Mouse (Mus musculus) B cell, adult 2 months (primary cell): Measurements from ENCODE around the gene Slc22a22.

Source experiments
- DNase-seq, 2 experiments: peaks; one replicate each; pipeline ENCODE4 v3.0.0; 2022

The Slc22a22 gene

DNA sequence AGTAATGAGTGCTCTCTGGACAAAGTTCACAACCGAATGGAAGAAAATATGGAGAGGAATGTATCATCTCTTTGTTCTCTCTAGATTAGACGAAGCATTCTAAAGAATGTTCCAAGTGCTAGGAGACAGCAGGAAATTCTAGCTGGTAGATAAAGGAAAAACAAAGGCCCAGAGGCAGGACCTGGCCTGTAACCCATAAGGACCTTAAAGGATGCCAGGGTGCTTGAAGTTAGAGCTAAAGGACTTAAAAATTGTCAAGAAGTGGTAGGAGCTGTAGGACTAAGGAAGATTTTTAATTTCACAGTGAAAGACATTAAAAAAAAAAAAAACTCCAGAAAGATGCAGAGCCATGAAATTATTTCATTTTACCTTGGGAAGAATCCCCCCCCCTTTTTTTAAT is at the start of gene Slc22a22:
Slc22a22 (minus strand) TSS at position 101 of the 400 bp plus-strand sequence.
- no peak for DNase-seq

- no peak for DNase-seq
These were observed 46.3 kb upstream of the Slc22a22 start for GRCm38 (mm10) chr15:57523510-57524298.

DNA sequence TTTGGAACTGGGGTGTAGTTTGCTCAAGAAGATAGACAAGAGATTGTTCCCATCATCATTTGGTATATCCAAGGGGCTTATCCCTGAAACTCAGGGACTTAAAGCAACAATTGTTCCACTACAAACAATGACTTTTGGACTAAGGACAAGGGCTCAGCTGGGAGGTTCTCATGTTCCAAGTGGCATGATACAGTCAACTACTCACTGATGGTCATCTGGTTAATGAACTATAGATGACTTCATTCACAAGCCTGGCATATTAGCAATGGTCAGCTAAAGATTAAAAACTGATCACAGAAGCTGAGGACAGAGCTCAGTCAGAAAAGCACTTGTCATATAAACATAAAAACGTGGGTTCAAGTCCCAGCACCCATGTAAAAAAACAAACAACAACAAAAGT is 44.7 kb upstream of the Slc22a22 start:
- DNase-seq, result no peak

GRCm38 (mm10) chr15:57509185-57510172 is 32.1 kb upstream of the Slc22a22 start:
- DNase-seq, result no peak

DNA sequence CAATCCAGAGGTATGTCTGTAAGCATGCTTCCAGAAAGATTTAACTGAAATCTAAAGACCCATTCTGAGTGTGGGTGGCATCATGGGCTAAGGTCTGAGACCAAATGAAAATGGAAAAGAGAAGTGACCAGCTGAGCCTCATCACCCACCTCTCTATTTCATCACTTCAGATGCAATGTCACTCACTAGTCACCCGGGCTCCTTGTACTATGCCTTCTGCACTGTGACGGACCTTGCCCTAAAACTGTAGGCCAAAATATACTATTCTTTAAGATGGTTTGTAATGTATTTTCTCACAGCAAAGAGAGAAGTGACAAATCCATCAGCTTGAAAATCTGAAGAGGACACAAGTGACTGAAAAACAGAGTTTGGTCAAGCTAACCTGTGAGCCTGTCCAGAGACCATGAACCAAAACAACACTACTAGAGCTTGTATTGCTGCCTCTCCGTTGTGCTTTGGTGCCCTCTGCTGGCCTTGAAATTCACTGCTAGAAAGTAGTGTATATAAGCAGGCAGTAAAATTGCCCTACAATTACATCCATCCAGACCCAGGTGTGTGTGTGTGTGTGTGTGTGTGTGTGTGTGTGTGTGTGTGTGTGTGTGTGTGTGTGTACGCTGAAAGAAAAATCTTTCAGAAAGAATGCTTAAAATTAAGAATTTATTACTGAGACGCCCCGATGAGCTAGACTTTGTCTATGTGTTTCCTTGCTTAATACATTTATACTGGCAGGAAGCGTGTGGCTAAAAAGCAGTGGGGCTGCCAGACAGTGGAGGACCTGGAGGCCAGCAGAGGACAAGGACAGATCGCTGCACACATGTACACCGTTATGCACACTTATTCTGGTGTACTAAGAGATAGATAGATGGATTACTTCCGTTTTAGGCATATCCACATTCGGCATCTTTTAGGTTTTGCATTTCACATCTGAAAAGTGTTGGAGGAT is 31.1 kb upstream of the Slc22a22 start:
- peak; percentile 59 to 61 for DNase-seq

DNA sequence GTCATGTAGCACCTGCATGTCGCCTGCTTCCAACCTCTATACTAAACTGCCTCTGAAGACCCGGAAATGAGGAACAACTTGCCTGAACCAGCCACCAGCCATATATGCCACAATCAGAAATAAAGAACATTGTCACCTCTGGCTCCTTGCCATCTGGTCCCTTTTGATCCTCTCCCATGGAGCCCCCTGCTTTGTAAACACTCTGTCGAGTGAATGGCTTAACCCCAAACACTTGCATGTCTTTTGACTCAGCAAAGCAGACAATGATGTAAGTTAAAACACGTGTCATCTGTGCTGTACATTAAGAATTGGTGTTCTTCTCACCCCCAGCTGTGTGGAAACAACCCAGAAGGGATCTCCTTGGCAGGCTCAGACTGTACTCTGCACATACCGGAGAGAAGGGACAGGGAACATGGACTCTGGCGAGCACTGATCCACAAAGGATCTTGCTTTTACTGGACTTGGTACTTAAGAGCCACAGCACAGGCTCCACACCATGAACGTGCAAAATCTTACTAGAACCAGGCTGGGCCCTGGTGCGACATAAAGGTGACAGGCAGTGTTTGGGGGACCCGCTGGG is 26.8 kb upstream of the Slc22a22 start:
- DNase-seq, result no peak

- DNase-seq, result no peak
These were observed 26.2 kb upstream of the Slc22a22 start for GRCm38 (mm10) chr15:57503656-57504055.

GRCm38 (mm10) chr15:57501559-57501958 is 24.1 kb upstream of the Slc22a22 start:
- no peak for DNase-seq

DNA sequence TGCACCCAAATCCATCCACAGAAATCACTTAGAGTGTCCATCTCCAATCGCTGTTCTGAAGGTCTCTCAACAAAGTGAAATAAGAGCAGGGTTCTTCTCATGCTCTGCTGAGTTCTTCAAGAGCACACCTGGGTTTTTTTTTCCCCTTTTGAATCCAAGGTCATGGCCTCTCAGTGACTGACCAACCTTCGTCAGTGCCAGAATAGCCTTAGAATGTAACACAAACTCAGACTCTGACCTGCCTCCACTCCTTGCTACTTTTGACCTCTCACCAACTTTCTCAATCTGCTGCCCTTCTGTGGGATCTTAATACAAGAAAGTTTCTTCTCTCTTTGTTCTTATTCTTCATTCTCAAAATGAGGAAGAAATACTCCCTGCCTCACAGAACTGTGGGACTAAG is 18.7 kb upstream of the Slc22a22 start:
- no peak for DNase-seq

DNA sequence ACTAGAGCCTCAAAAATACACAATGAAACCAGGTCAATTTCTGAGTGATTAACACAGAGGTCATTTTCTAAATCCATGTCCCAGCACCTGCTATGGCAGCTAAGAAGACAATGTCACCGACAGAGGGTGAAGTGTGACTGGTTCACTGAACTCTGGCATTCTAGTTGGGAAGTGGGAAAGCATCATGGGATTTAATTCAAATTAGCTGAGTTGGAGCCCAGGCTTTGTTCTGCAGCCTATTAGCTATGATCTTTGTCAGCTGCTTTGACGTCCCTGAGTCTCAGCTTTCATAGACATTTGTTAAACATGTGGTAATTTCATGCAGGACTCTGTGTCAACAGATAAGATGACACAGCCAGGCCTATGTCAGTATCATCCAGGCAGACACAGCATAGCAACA is 5.1 kb upstream of the Slc22a22 start:
- DNase-seq, result no peak

DNA sequence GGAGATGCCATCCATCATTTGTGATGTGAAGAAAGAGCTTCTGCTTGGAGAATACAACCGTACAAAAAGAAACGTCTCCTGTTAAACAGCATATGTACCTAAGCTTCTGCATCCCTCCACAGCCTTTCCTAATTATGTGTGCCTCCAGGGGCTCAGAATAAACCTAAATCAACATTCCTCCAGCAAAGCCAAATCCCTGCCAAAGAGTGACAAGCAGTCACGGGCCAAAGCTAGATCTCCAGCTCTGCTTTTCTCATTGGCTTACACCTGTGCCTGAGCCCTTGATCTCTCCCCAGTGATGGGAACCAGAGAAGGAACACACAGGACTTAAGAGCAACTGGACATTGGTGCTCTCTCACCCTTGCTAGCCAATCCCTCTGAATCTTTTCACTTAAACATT is 5.8 kb downstream of the Slc22a22 start:
- DNase-seq, result no peak

DNA sequence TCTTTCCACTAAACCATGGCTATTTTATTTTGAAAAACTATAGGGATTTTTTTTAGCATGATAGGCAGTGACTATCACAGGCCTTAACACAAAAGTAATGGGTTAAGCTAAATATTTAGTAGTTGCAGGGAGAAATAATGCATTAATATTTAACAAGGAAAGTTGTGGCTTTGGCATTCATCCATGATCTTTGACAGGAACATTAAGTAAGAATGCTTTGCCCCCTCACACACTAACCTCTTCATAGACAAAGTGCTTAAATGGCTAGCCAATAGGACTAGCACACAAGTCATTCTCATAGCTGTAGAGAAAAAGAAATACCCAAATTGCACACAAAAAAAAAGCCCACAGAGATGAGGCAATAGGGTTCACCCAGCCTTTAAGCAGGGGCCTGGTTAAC is 11.4 kb downstream of the Slc22a22 start:
- no peak for DNase-seq

DNA sequence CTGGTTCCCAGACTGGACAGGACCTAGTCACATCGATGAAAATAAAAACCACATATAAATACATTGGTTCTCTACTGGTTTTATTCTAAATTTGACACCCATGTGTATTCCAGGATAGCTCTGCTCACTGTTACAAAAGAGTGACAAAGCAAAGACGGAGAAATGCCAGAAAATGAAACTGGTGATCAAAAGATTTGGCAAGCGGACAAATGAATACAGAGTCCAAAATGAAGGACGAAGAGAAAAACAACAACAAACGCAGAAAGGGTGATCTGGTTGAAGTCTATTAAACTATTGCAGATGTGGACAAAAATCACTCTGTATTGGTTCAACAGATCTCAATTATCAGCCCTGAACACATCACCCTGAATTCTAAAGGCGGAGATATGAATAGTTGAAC is 12.4 kb downstream of the Slc22a22 start:
- DNase-seq, result no peak

- no peak for DNase-seq
These were observed 13.4 kb downstream of the Slc22a22 start for GRCm38 (mm10) chr15:57464066-57464465.

DNA sequence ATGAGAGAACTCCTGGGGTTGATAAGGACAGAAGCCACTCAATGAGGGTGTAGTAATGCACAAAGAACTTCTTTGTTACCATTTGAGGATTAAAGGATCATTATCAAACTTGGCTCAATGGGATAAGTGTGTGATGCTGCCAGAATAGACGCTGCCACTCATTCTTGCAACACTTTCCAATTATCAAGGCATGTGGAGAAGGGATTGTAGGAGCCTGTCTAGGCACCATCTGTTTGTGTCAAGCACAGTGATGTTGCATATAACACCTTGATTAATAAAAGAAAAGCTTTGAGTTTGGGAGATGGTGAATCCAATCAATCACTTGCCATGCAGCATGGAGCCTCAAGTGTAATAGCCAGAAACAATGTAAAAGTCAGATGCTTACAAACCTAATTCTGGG is 16.1 kb downstream of the Slc22a22 start:
- no peak for DNase-seq

DNA sequence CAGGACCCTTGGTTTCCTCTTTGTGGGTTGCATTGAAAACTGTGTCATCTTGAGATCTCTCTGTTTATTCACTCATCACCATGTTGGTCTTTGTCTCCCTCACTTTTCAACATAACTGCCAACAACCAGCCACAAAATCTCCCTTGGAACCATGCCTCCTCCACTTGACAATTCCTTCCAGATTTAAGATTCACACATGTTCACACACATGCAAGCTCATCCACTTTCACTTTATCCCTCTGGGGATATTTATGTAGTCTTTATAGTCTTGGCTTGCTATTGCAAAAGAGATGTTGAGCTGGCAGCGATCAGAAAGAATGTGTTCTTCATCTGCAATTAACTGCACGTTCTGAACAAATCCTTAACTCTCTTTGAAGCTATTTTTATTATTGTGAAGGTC is 20.1 kb downstream of the Slc22a22 start:
- no peak for DNase-seq

- DNase-seq, result no peak
These were observed 42.6 kb downstream of the Slc22a22 start for GRCm38 (mm10) chr15:57434710-57435404.

- no peak for DNase-seq
These were observed 68.9 kb downstream of the Slc22a22 start for GRCm38 (mm10) chr15:57408498-57408897.

DNA sequence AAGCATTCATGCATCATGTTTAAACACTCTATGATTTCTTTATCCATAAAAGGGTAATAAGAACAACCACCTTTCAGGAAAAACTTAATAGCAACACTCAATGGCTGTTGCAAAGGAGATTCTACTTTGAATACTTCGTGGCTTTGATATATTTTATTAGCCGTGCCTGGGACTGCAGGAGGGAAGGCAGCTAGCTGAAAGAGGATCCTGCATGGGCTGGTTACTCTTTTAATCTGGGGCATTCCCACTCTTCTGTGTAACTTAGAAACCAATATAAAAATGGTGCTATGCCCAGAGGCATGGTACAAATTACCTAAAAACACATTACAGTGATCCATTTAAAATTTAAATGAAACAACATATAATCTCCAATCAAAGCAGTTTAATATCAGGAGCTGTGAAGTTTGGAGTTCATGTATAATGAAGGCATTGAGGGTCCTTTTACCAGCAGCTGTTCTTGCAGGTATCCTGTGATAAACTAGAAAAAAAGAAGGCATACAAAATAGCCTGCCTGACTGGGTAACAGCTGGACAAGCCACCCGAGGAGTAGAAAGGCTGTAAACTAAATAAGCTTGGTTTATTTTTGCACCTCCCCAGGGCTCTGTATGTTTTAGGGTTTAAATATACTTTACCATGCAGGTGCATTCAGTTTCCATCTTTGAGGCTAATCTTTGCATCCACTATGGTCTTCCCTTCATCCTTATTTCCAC is 78.8 kb downstream of the Slc22a22 start:
- no peak for DNase-seq

DNA sequence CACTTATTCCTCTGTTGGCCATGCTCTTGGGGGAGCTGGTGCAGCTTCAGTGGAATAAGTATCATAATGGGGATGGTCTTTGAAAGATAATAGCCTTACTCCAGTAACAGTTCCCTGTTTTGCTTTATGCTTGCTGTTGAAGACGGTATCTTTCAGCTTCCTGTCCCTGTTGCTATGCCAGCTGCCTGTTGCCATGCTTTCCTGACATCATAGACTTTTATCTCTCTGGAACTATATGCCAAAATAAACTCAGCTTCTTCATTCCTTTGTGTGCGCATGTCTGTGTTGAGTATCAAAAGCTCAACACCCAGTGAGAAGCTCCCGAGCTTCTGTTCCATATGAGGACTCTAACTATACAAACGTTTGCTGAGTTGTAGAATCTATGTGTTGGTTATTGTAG is 83.4 kb downstream of the Slc22a22 start:
- no peak for DNase-seq

DNA sequence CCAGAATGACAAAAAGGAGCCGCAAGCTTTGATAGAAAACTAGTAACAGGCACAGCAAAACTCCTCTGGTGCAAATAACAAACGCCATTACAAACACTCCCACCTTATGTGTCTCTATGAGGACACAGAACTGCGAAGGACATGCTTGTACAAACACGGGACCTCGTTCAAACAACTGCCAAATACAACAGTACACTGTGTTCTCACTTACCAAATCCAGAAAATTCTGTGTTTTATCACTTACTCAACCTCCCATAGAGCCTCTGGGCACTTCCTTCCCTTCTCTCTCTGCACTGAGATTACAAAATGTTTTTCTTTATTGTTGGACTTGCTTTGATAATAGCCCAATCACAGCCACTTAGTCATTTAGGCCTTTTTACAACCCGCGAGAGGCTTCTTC is 97.0 kb downstream of the Slc22a22 start:
- DNase-seq, result no peak
